Mouse (Mus musculus): ENCODE results near the gene Cfap54.

The Cfap54 gene

GRCm38 (mm10) chr10:93095827-93096226, 14.4 kb upstream of the Cfap54 start:
- no peak for DNase-seq

- DNase-seq = no peak
Measured at GRCm38 (mm10) chr10:93094957-93095580, 13.7 kb upstream of the Cfap54 start.

- DNase-seq = no peak
Measured at GRCm38 (mm10) chr10:93091928-93092327, 10.5 kb upstream of the Cfap54 start.

- DNase-seq = no peak
Measured at GRCm38 (mm10) chr10:93090241-93090640, 8.8 kb upstream of the Cfap54 start.

GRCm38 (mm10) chr10:93088396-93089048, 7.1 kb upstream of the Cfap54 start:
- DNase-seq = no peak

GRCm38 (mm10) chr10:93087504-93087903, 6.1 kb upstream of the Cfap54 start:
- DNase-seq = no peak

- DNase-seq = peak; percentile 51
Measured at GRCm38 (mm10) chr10:93083963-93084340, 2.5 kb upstream of the Cfap54 start.

GRCm38 (mm10) chr10:93083198-93083962, 2.0 kb upstream of the Cfap54 start:
- DNase-seq = peak; percentile 30

- no peak for DNase-seq
Measured at GRCm38 (mm10) chr10:93079486-93079885, 1.9 kb downstream of the Cfap54 start.

GRCm38 (mm10) chr10:93077935-93078479, 3.4 kb downstream of the Cfap54 start:
- no peak for DNase-seq

- DNase-seq = no peak
Measured at GRCm38 (mm10) chr10:93076376-93076775, 5.0 kb downstream of the Cfap54 start.

- DNase-seq = no peak
Measured at GRCm38 (mm10) chr10:93075856-93076255, 5.6 kb downstream of the Cfap54 start.

- no peak for DNase-seq
Measured at GRCm38 (mm10) chr10:93072769-93073168, 8.6 kb downstream of the Cfap54 start.

GRCm38 (mm10) chr10:93071753-93072152, 9.7 kb downstream of the Cfap54 start:
- DNase-seq = no peak

GRCm38 (mm10) chr10:93070121-93070898, 11.1 kb downstream of the Cfap54 start:
- peak; percentile 94 for DNase-seq

- DNase-seq = no peak
Measured at GRCm38 (mm10) chr10:93069721-93070120, 11.7 kb downstream of the Cfap54 start.

GRCm38 (mm10) chr10:93069041-93069679, 12.3 kb downstream of the Cfap54 start:
- peak; percentile 53 for DNase-seq

- DNase-seq = no peak
Measured at GRCm38 (mm10) chr10:93064973-93065372, 16.4 kb downstream of the Cfap54 start.

- DNase-seq = no peak
Measured at GRCm38 (mm10) chr10:93063576-93063975, 17.8 kb downstream of the Cfap54 start.

- DNase-seq = no peak
Measured at GRCm38 (mm10) chr10:93062395-93062794, 19.0 kb downstream of the Cfap54 start.

GRCm38 (mm10) chr10:93053867-93054266, 27.6 kb downstream of the Cfap54 start:
- DNase-seq = no peak

GRCm38 (mm10) chr10:93053315-93053714, 28.1 kb downstream of the Cfap54 start:
- DNase-seq = no peak
